Mouse (Mus musculus): Measurements from ENCODE around the gene Timeless. TPM values are rescaled to one million over a fixed set of nuclear protein-coding genes. Genes with fewer than 3 reads are reported as not detected.

Gene Timeless
- polyA plus RNA-seq, 1 experiment from 2014 or later = 8.6 TPM

DNA sequence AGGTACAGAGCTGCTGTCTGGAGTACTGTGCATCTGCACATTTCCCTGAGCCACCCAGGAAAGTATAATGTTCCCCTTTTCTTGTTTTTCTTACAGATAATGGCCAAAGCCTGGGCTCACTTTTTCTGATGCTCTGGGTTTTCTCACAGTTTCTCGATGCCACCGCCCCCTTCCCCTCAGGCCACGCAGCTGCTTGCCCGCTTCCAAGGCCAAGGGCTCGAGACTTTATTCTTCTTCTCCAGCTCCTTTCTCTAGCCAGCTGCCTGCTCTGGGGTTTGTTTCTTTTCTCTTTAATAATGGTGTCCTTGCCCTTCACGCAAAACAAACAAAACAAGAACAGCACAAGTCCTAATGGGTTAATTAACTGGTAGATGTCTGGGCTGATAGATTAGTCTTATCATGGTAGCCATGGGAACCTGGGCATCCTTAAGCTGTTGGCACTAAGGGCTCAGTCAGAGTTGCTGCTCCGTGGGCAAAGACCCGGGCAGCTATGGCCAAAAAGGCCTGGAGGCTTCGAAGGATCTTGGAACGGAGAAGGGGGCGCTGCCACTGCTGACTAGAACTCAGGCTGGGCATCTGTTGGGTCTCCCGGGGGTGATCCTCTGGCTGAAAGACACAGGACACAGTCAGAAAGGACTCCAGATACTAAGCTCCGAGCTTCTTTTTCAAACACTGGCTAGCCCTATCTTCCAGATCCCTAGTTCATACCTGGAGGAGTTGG lies 64.7 kb downstream of the Timeless start:
- 69% methylated on average over 13 of the region's 13 CpGs for WGBS
- H3K27ac ChIP-seq (ENCODE audit: low read depth, low read length) = no peak overlapping the region
- no peak for ATAC-seq

DNA sequence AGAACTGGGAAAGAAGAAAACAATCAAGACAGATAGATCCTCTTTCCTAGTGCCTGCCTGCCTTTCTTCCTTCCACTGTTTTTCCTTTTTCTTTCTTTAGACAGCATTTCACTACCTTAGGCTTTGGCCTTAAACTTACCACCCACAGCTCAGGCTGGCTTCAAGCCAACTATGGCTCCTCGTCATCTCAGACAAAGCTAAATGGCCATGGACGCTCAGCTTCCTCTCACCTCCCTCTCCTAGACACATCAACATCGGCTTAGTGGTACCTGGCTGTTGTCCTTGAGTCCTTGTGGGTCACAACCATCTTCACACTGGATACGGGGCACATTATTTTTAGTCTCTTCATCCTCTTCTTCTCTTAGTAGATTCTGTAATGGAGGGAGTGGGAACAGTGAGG lies 65.4 kb downstream of the Timeless start:
- H3K36me3 ChIP-seq (ENCODE audit: control insufficient read depth, insufficient read depth) = peaks cover 8% of the 10 kb centered on the region
- WGBS = 72% methylated on average over 4 of the region's 4 CpGs
- no peaks in the 10 kb centered on the region for H3K4me1 ChIP-seq (replicated peaks; ENCODE audit: control insufficient read depth, insufficient read depth, low read length)
- H3K27me3 ChIP-seq (replicated peaks; ENCODE audit: control insufficient read depth, insufficient read depth, low read length) = no peaks in the 10 kb centered on the region
- ATAC-seq = no peak
- no peaks in the 10 kb centered on the region for H3K9me3 ChIP-seq (ENCODE audit: control insufficient read depth)
- H3K27ac ChIP-seq (ENCODE audit: low read depth, low read length) = no peak overlapping the region
- no peak overlapping the region for H3K9ac ChIP-seq (ENCODE audit: low read depth, low read length)
- H3K4me3 ChIP-seq (ENCODE audit: low read depth, low read length) = no peak overlapping the region
- no peak overlapping the region for H3K4me2 ChIP-seq (replicated peaks; ENCODE audit: low read depth)
- no peak for TF ChIP-seq CTCF (IDR thresholded peaks at IDR 0.05; ENCODE audit: low read depth)

More for the DNA sequence above, 64.7 kb downstream of the Timeless start:
- H3K9ac ChIP-seq (ENCODE audit: low read depth, low read length) = no peak overlapping the region
- TF ChIP-seq CTCF (IDR thresholded peaks at IDR 0.05; ENCODE audit: low read depth) = no peak
- H3K27me3 ChIP-seq (replicated peaks; ENCODE audit: control insufficient read depth, insufficient read depth, low read length) = no peaks in the 10 kb centered on the region
- no peak overlapping the region for H3K4me3 ChIP-seq (ENCODE audit: low read depth, low read length)
- H3K36me3 ChIP-seq (ENCODE audit: control insufficient read depth, insufficient read depth) = peaks cover 15% of the 10 kb centered on the region
- no peak overlapping the region for H3K4me2 ChIP-seq (replicated peaks; ENCODE audit: low read depth)
- H3K9me3 ChIP-seq (ENCODE audit: control insufficient read depth) = no peaks in the 10 kb centered on the region
- no peaks in the 10 kb centered on the region for H3K4me1 ChIP-seq (replicated peaks; ENCODE audit: control insufficient read depth, insufficient read depth, low read length)

DNA sequence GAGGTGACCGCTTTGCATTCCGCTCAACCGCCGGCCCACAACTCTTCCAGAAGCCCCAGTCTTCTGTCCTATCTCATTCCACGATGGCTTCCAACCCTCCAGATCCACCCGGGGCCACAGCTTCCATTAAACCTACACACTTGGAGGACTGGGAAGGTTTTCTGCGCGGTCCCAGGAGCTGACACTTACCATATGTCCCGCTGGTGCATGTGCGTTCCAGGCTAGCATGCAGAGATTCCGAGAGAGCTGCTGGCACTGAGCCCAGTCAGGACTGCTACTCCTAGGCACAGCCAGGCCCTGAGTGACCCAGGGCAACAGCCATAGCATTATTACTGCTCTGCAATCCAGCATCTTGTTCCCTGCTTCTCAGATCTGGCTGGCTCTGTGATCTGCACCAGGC lies 65.8 kb downstream of the Timeless start:
- 60% methylated on average over 11 of the region's 11 CpGs for WGBS

DNA sequence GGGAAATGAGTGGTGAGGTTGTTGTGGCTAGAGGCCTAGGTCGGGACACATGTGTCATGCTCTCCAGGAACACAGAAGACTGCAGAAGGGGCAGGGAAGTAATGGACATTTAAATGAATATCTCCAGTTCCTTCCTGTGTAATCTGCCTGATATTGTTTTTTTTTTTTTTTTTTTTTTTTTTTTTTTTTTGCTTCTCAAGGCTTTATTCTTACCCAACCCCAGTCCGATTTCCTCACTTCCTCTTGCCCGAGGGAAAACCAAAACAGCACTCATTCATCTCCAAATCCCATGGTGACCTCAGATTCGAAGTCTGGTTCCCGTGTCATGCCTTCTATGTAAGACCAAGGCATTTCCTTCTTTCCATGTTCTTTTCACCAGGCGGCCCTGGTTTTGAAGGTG lies 66.4 kb downstream of the Timeless start:
- TF ChIP-seq CTCF (IDR thresholded peaks at IDR 0.05; ENCODE audit: low read depth) = no peak
- Histone ChIP-seq H3K9ac (ENCODE audit: low read depth, low read length) (no peak overlapping the region), H3K27me3 (replicated peaks; ENCODE audit: control insufficient read depth, insufficient read depth, low read length) (no peaks in the 10 kb centered on the region), H3K27ac (ENCODE audit: low read depth, low read length) (no peak overlapping the region), H3K36me3 (ENCODE audit: control insufficient read depth, insufficient read depth) (no peaks in the 10 kb centered on the region), H3K4me1 (replicated peaks; ENCODE audit: control insufficient read depth, insufficient read depth, low read length) (no peaks in the 10 kb centered on the region), H3K4me2 (replicated peaks; ENCODE audit: low read depth) (no peak overlapping the region), H3K4me3 (ENCODE audit: low read depth, low read length) (no peak overlapping the region), H3K9me3 (ENCODE audit: control insufficient read depth) (no peaks in the 10 kb centered on the region)
- no peak for ATAC-seq
- WGBS = 75% methylated on average over 6 of the region's 6 CpGs

More for the DNA sequence above, 65.8 kb downstream of the Timeless start:
- no peak for ATAC-seq
- Histone ChIP-seq H3K27me3 (replicated peaks; ENCODE audit: control insufficient read depth, insufficient read depth, low read length) (no peaks in the 10 kb centered on the region), H3K4me1 (replicated peaks; ENCODE audit: control insufficient read depth, insufficient read depth, low read length) (no peaks in the 10 kb centered on the region), H3K4me3 (ENCODE audit: low read depth, low read length) (no peak overlapping the region), H3K9me3 (ENCODE audit: control insufficient read depth) (no peaks in the 10 kb centered on the region), H3K4me2 (replicated peaks; ENCODE audit: low read depth) (no peak overlapping the region), H3K9ac (ENCODE audit: low read depth, low read length) (no peak overlapping the region), H3K27ac (ENCODE audit: low read depth, low read length) (no peak overlapping the region), H3K36me3 (ENCODE audit: control insufficient read depth, insufficient read depth) (peaks cover 4% of the 10 kb centered on the region)
- no peak for TF ChIP-seq CTCF (IDR thresholded peaks at IDR 0.05; ENCODE audit: low read depth)

DNA sequence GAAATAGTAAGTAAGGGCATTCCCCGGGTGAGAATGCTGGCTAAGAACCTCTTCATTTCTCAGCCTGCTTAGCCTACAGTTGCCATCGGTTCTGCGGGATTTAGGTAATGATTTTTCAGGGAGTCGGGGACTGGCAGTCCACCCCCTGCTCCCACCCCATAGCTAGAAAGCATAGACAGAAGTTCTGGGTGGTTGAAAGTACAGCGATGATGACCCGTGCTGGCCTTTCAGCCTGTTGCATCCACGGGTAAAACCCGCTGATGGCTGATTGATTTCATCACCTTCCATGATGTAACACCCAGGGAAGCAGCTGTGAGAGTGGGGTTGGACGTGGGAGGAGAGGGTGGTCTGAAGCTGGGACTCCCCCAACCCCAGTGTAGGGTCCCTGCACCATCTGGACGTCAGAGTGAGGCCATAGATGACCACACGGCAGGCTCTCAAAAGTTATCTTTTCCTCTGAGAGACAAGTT lies 66.9 kb downstream of the Timeless start, which contains the start of gene Il23a:
TSS of gene Il23a (minus strand) at position 51 of the 470 bp plus-strand sequence.
- H3K4me1 ChIP-seq (replicated peaks; ENCODE audit: control insufficient read depth, insufficient read depth, low read length) = no peaks in the 10 kb centered on the region
- H3K36me3 ChIP-seq (ENCODE audit: control insufficient read depth, insufficient read depth) = no peaks in the 10 kb centered on the region
- no peak within 1 kb of the TSS for H3K9ac ChIP-seq (ENCODE audit: low read depth, low read length)
- H3K4me3 ChIP-seq (ENCODE audit: low read depth, low read length) = no peak within 1 kb of the TSS
- no peak for TF ChIP-seq CTCF (IDR thresholded peaks at IDR 0.05; ENCODE audit: low read depth)
- H3K4me2 ChIP-seq (replicated peaks; ENCODE audit: low read depth) = no peak within 1 kb of the TSS
- H3K27me3 ChIP-seq (replicated peaks; ENCODE audit: control insufficient read depth, insufficient read depth, low read length) = no peaks in the 10 kb centered on the region
- no peak for ATAC-seq
- H3K27ac ChIP-seq (ENCODE audit: low read depth, low read length) = no peak within 1 kb of the TSS
- no peaks in the 10 kb centered on the region for H3K9me3 ChIP-seq (ENCODE audit: control insufficient read depth)
- 79% methylated on average over 11 of the region's 11 CpGs for WGBS

DNA sequence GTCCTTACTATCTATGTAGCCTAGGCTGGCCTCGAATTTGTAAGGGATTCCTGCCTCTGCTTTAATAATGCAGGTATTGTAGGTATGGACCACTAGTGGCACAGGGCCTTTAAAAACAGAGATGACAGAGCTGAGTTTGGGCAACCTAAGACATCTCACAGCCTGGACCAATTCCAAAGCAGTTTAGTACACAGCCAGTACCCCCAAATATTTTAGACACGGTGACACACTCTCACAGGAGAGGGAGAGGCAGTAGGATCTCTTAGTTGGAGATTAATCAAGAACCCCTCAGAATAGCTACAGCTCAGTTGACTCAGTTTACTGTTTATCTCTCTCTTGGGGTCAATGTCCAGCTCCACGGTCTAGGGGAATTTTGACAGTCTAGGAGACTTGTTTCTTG lies 70.5 kb downstream of the Timeless start:
- H3K4me1 ChIP-seq (replicated peaks; ENCODE audit: control insufficient read depth, insufficient read depth, low read length) = 0 out of 2 replicates have a peak, but pooled peaks cover 5% of the 10 kb centered on the region
- whole genome bisulfite sequencing = 22% methylated on average over 3 of the region's 3 CpGs
- no peak for ATAC-seq
- H3K4me3 ChIP-seq (ENCODE audit: low read depth, low read length) = peak overlapping the region; percentile 65
- H3K27ac ChIP-seq (ENCODE audit: low read depth, low read length) = peak overlapping the region; percentile 92; the same call in 1 of the 2 replicates
- TF ChIP-seq CTCF (IDR thresholded peaks at IDR 0.05; ENCODE audit: low read depth) = no peak
- H3K27me3 ChIP-seq (replicated peaks; ENCODE audit: control insufficient read depth, insufficient read depth, low read length) = no peaks in the 10 kb centered on the region
- peak overlapping the region; percentile 85 for H3K4me2 ChIP-seq (replicated peaks; ENCODE audit: low read depth)
- no peaks in the 10 kb centered on the region for H3K36me3 ChIP-seq (ENCODE audit: control insufficient read depth, insufficient read depth)
- peak overlapping the region; percentile 84 for H3K9ac ChIP-seq (ENCODE audit: low read depth, low read length)
- H3K9me3 ChIP-seq (ENCODE audit: control insufficient read depth) = no peaks in the 10 kb centered on the region

Other genes starting within 250 kb of the Timeless start
- gene Hsd17b6, start 224.5 kb upstream of the Timeless start, polyA plus RNA-seq (2015; fragmentation: Nextera tagmentation; extraction: Ambion mirVana) = 0.74 and 0.86 TPM in 2 replicates
- 18.7 and 22.1 TPM in 2 replicates for gene Prim1, start 216.9 kb upstream of the Timeless start, polyA plus RNA-seq (2015; fragmentation: Nextera tagmentation; extraction: Ambion mirVana)
- gene Naca, start 196.5 kb upstream of the Timeless start, polyA plus RNA-seq (2015; fragmentation: Nextera tagmentation; extraction: Ambion mirVana) = 511 and 531 TPM in 2 replicates
- 264 and 269 TPM in 2 replicates for gene Ptges3, start 173.1 kb upstream of the Timeless start, polyA plus RNA-seq (2015; fragmentation: Nextera tagmentation; extraction: Ambion mirVana)
- gene Atp5b, start 148.8 kb upstream of the Timeless start, polyA plus RNA-seq (2015; fragmentation: Nextera tagmentation; extraction: Ambion mirVana) = 2,460 and 2,644 TPM in 2 replicates
- 8.1 and 8.6 TPM in 2 replicates for gene Baz2a, start 140.5 kb upstream of the Timeless start, polyA plus RNA-seq (2015; fragmentation: Nextera tagmentation; extraction: Ambion mirVana)
- gene Rbms2, start 51.8 kb upstream of the Timeless start, polyA plus RNA-seq (2015; fragmentation: Nextera tagmentation; extraction: Ambion mirVana) = 11.2 and 11.7 TPM in 2 replicates
- 0.37 and 0.42 TPM in 2 replicates for gene Gls2, start 37.6 kb upstream of the Timeless start, polyA plus RNA-seq (2015; fragmentation: Nextera tagmentation; extraction: Ambion mirVana)
- gene Spryd4, start 20.3 kb upstream of the Timeless start, polyA plus RNA-seq (2015; fragmentation: Nextera tagmentation; extraction: Ambion mirVana) = 22.9 and 23.2 TPM in 2 replicates
- not detected in 2 replicates for gene Mip, start 6.2 kb upstream of the Timeless start, polyA plus RNA-seq (2015; fragmentation: Nextera tagmentation; extraction: Ambion mirVana)
- not detected in 2 replicates for gene Apon, start 22.0 kb downstream of the Timeless start, polyA plus RNA-seq (2015; fragmentation: Nextera tagmentation; extraction: Ambion mirVana)
- gene Apof, start 36.6 kb downstream of the Timeless start, polyA plus RNA-seq (2015; fragmentation: Nextera tagmentation; extraction: Ambion mirVana) = 0.12 TPM in 2 replicates
- gene Stat2, start 38.5 kb downstream of the Timeless start, polyA plus RNA-seq (2015; fragmentation: Nextera tagmentation; extraction: Ambion mirVana) = 23.2 and 26.7 TPM in 2 replicates
- gene Il23a, start 66.7 kb downstream of the Timeless start, polyA plus RNA-seq (2015; fragmentation: Nextera tagmentation; extraction: Ambion mirVana) = 0.22 and 0.46 TPM in 2 replicates
- gene Pan2, start 71.3 kb downstream of the Timeless start, polyA plus RNA-seq (2015; fragmentation: Nextera tagmentation; extraction: Ambion mirVana) = 11.5 and 14.0 TPM in 2 replicates
- gene Cnpy2, start 90.4 kb downstream of the Timeless start, polyA plus RNA-seq (2015; fragmentation: Nextera tagmentation; extraction: Ambion mirVana) = 254 and 273 TPM in 2 replicates
- 248 and 266 TPM in 2 replicates for gene Cs, start 105.7 kb downstream of the Timeless start, polyA plus RNA-seq (2015; fragmentation: Nextera tagmentation; extraction: Ambion mirVana)
- gene Coq10a, start 136.9 kb downstream of the Timeless start, polyA plus RNA-seq (2015; fragmentation: Nextera tagmentation; extraction: Ambion mirVana) = 21.1 and 22.3 TPM in 2 replicates
- gene Ankrd52, start 145.1 kb downstream of the Timeless start, polyA plus RNA-seq (2015; fragmentation: Nextera tagmentation; extraction: Ambion mirVana) = 4.0 and 4.9 TPM in 2 replicates
- 109 and 114 TPM in 2 replicates for gene Slc39a5, start 169.2 kb downstream of the Timeless start, polyA plus RNA-seq (2015; fragmentation: Nextera tagmentation; extraction: Ambion mirVana)
- gene Nabp2, start 179.4 kb downstream of the Timeless start, polyA plus RNA-seq (2015; fragmentation: Nextera tagmentation; extraction: Ambion mirVana) = 79.2 and 82.5 TPM in 2 replicates
- gene Rnf41, start 179.6 kb downstream of the Timeless start, polyA plus RNA-seq (2015; fragmentation: Nextera tagmentation; extraction: Ambion mirVana) = 29.1 and 33.1 TPM in 2 replicates
- 31.1 and 31.6 TPM in 2 replicates for gene Smarcc2, start 227.2 kb downstream of the Timeless start, polyA plus RNA-seq (2015; fragmentation: Nextera tagmentation; extraction: Ambion mirVana)

All from intestine, postnatal 0 days (tissue).